Mouse (Mus musculus) intestine, embryonic 16.5 days (tissue): ENCODE measurements at regions not wholly inside any gene's neighbourhood (a gene's known extent, or its start where the extent isn't known, plus 50 kb on each side); places are given as distances from the start of the nearest gene placed in this dataset.

Source experiments
- ATAC-seq: fragments of 200-750 bp; cut with Nextera tagmentation; 2 replicates; pipeline ENCODE4 v1.8.0; 2017; ENCODE audit warnings: moderate TSS enrichment, moderate library complexity
- H3K27ac ChIP-seq: fragments of 300-500 bp; sonication (generic); 2 replicates; pipeline ENCODE4 v1.5.1; 2014; ENCODE audit warnings: mild to moderate bottlenecking, low read length
- H3K27me3 ChIP-seq: fragments of 300-500 bp; sonication (generic); replicated peaks from 2 replicates; pipeline ENCODE4 v1.6.1; 2014; ENCODE audit warnings: low read length, control low read depth, mixed read lengths; ENCODE audit not compliant: control insufficient read depth, insufficient read depth
- H3K36me3 ChIP-seq: fragments of 300-500 bp; sonication (generic); 2 replicates; pipeline ENCODE4 v1.6.1; 2014; ENCODE audit warnings: low read length, control low read depth; ENCODE audit not compliant: control insufficient read depth, insufficient read depth
- H3K4me1 ChIP-seq: fragments of 300-500 bp; sonication (generic); 2 replicates; pipeline ENCODE4 v1.6.1; 2014; ENCODE audit warnings: low read length, control low read depth, mixed read lengths; ENCODE audit not compliant: control insufficient read depth, insufficient read depth
- H3K4me2 ChIP-seq: fragments of 300-500 bp; sonication (generic); 2 replicates; pipeline ENCODE4 v1.6.1; 2014; ENCODE audit warnings: low read depth, low read length, control low read depth
- H3K4me3 ChIP-seq: fragments of 300-500 bp; sonication (generic); 2 replicates; pipeline ENCODE4 v1.5.1; 2014; ENCODE audit warnings: mild to moderate bottlenecking, low read length
- H3K9ac ChIP-seq: fragments of 300-500 bp; sonication (generic); 2 replicates; pipeline ENCODE4 v1.6.1; 2014; ENCODE audit warnings: low read depth, low read length
- H3K9me3 ChIP-seq: fragments of 300-500 bp; sonication (generic); 2 replicates; pipeline ENCODE4 v1.6.1; 2016; ENCODE audit warnings: low read length, control low read depth; ENCODE audit not compliant: control insufficient read depth
- WGBS: fragments of 180-500 bp; shearing (Covaris S2); extraction: QIAGEN DNeasy Blood & Tissue Kit; methylation state at CpG from one replicate; pipeline ENCODE4 v1.1.7; 2014; 5-methylcytosine and 5-hydroxymethylcytosine counted together

DNA sequence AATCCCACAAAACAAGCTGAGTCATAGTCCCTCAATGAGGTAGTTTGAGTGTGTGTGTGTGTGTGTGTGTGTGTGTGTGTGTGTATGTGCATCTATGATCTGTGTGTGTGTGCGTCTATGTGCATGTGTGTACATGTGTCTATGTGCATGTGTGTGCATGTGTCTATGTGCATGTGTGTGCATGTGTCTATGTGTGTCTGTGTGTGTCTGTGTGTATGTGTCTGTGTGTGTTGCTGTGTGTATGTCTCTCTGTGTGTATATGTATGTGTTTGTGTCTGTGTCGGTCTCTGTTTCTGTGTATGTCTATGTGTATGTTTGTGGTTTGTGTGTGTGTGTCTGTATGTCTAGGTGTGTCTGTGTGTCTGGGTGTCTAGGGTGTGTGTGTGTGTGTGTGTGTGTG, 309.1 kb upstream of the Brinp3 start:
- no peak for ATAC-seq

DNA sequence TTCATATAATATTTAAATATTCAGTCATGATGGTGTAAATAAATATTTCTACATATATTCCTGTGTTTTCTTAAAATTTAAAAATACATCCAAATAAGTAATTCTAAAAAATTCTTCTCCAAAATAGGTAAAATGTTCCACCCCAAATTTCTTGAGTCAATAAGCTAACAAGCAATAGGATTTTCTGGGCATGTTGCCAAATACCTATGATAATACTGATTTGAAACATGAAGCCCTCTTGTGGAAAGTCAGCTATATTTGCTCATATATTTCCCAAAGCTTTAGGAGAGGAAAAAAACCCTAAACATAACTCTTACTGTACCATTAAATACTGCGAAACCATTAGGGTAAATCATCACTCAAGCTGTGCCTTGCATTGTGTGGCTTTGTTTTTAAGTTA, 282.9 kb upstream of the Brinp3 start:
- Histone ChIP-seq H3K4me2 (no peak overlapping the region), H3K27ac (no peak overlapping the region), H3K36me3 (no peaks in the 10 kb centered on the region), H3K9me3 (no peaks in the 10 kb centered on the region), H3K9ac (no peak overlapping the region), H3K4me3 (no peak overlapping the region), H3K27me3 (no peaks in the 10 kb centered on the region), H3K4me1 (no peaks in the 10 kb centered on the region)
- 62% methylated on average over 1 of the region's 1 CpGs for WGBS
- no peak for ATAC-seq

More for the DNA sequence above, 309.1 kb upstream of the Brinp3 start:
- no peak overlapping the region for H3K9ac ChIP-seq
- no peaks in the 10 kb centered on the region for H3K4me1 ChIP-seq
- no peak overlapping the region for H3K4me3 ChIP-seq
- no peak overlapping the region for H3K27ac ChIP-seq
- H3K9me3 ChIP-seq = no peaks in the 10 kb centered on the region
- H3K36me3 ChIP-seq = no peaks in the 10 kb centered on the region
- no peaks in the 10 kb centered on the region for H3K27me3 ChIP-seq
- WGBS = 90% methylated on average over 2 of the region's 2 CpGs
- no peak overlapping the region for H3K4me2 ChIP-seq

DNA sequence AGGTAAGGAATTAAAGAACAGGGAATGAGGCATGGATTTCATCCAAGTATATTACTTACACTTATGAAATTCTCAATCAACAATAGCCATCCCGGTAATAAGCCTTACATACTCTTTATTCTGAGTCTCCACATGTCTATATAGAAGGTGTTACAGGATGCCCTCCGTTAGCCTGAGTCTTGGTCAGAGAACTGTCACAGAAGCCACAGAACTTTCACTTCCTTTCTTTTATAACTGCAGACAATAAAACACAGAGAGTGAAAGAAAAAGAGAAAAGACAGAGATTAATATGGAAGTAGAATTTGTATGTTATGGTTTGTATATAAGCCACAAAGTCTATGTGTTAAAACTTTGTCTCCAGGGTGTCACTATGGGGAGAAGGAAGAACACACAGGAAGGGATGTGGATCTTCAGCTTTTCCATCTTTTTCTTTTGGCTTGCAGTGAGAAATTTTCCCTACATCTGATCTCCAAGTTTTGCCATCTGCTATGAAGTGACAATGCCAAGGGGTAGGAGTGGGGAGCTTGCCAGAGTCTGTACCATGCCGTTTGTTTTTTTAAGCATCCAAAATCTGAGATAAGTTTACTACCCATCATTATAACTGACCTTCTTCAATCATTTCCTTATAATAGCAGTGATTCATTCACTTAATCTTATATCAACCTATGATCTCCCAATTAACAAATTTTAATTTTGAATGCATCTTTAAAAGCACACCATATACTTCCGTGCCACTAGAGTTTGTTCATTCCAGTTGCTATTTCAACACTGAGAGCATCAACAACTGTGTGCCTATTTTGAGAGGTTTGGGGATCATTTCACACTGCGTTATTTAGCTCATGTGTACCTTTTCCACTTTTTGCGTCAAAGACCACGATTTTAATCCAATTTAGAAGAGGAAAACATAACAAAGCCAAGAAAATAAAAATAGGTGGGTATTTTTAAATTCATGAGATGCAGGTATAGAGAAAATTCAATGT, 262.8 kb upstream of the Brinp3 start:
- Histone ChIP-seq H3K4me1 (no peaks in the 10 kb centered on the region), H3K27me3 (no peaks in the 10 kb centered on the region), H3K9ac (no peak overlapping the region), H3K4me2 (no peak overlapping the region), H3K9me3 (no peaks in the 10 kb centered on the region), H3K4me3 (no peak overlapping the region), H3K36me3 (no peaks in the 10 kb centered on the region), H3K27ac (no peak overlapping the region)
- whole genome bisulfite sequencing = 83% methylated on average over 7 of the region's 7 CpGs
- ATAC-seq = no peak

DNA sequence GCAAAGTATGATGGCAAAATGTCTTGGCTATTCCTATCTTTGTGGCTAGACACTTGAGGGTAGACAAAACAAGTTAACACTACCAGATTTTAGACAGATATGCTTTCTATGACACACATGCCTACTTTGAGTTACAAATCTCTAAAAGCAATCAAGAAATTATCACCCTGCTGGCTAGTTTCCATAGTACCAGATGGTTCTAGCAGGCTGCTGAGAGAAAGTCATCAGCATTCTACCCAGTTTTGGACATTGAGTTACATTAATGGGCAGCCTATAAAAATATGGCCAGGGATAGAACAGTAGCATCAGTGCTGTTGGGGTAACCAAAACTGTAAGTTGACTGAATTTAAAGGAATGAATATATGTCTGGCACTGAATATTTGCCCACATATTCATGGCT, 234.2 kb upstream of the Brinp3 start:
- H3K4me2 ChIP-seq = no peak overlapping the region
- no peaks in the 10 kb centered on the region for H3K27me3 ChIP-seq
- H3K4me1 ChIP-seq = no peaks in the 10 kb centered on the region
- no peak overlapping the region for H3K27ac ChIP-seq
- no peaks in the 10 kb centered on the region for H3K36me3 ChIP-seq
- no peak for ATAC-seq
- no peaks in the 10 kb centered on the region for H3K9me3 ChIP-seq
- H3K4me3 ChIP-seq = no peak overlapping the region
- no peak overlapping the region for H3K9ac ChIP-seq

DNA sequence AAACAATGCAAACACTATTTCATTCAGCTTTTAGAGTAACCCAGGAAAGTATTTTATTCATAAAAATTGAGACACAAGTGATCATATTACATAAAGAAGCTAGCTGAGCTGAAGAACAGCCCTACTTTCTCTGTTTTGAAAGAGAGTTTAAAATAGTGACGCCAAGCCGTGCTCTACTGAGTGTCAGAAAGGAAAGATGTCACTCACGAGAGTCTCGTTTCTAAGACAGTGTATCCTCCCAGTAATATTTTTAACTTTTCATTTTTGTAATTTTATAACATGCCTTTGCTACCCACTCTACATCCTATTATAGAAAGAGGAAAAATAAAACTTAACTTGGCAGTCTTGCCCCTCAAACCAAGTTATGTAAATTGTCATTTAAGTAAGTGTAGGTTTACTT, 195.5 kb upstream of the Brinp3 start:
- no peak for ATAC-seq
- WGBS = 83% methylated on average over 4 of the region's 4 CpGs

DNA sequence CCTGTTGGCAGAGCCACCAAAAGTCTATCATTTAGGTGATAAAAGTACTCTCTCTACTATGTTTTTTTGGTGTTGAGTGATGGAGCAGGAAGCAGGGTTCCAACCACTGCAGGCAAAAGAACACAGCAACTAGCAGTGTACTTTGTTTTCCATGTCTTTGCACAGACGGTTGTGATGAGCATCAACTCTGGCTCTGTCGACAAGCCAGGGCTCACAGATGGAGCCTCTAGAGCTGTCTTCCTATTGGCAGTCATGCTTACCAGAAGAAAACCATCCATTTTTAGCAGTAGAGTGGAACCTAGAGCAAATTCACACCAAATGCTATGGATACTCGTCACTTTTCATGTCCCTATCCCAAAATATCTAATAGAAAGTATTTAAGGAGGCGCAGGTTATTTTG, 182.0 kb upstream of the Brinp3 start:
- Histone ChIP-seq H3K27me3 (no peaks in the 10 kb centered on the region), H3K36me3 (no peaks in the 10 kb centered on the region), H3K4me2 (no peak overlapping the region), H3K27ac (no peak overlapping the region), H3K9ac (no peak overlapping the region), H3K4me1 (no peaks in the 10 kb centered on the region), H3K4me3 (no peak overlapping the region), H3K9me3 (no peaks in the 10 kb centered on the region)
- 83% methylated on average over 4 of the region's 4 CpGs for WGBS
- no peak for ATAC-seq

More for the DNA sequence above, 195.5 kb upstream of the Brinp3 start:
- H3K36me3 ChIP-seq = no peaks in the 10 kb centered on the region
- H3K27me3 ChIP-seq = no peaks in the 10 kb centered on the region
- no peak overlapping the region for H3K4me2 ChIP-seq
- no peak overlapping the region for H3K9ac ChIP-seq
- H3K4me3 ChIP-seq = no peak overlapping the region
- no peaks in the 10 kb centered on the region for H3K4me1 ChIP-seq
- no peak overlapping the region for H3K27ac ChIP-seq
- H3K9me3 ChIP-seq = no peaks in the 10 kb centered on the region

DNA sequence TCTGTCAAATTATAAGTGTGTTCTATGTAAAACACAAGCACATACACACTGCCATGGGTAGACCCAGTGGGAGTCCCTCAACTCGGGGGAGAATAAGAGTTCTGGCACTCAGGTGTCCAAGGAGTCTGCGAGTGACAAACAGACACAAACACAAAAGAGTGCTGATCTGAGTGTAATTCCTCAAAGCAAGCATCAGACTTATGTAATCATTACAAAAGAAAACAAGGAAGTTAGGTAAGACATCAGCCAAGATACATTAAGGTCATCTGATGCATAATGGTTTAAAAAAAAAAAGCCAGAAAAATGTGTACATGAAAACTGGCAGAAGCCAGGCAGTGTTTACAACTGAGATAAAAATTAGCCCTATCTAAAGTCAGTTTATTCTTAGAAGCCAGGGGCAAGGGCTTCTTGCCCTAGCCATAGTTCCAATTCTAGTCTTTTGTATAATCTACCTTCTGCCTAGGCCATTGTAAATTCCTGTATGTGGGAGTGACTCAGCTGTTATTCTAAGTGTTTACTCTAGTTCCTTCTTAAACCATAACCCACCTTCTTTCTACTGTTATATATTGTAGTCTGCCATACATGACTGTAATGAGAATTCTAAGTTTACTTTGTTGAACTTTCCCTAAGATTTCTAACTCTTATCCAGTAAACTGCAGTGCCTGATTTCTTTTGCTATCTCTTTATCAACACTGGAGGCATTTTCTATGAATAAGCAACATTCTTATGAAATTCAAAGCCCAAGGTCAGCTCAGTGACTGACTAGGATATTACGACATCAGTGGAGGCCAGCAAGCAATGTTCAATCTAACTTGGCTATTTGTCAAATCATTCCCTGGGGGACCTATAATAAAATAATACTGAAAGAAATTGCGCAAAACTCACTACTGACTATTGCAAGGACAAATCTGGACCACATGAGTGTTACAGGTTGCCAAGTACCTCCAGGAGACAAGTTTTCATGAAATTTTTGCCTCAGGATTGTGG, 178.1 kb upstream of the Brinp3 start:
- ATAC-seq = peak; percentile 85
- Histone ChIP-seq H3K27ac (peak overlapping the region; percentile 51), H3K27me3 (no peaks in the 10 kb centered on the region), H3K4me3 (no peak overlapping the region), H3K9ac (no peak overlapping the region), H3K36me3 (no peaks in the 10 kb centered on the region), H3K4me2 (no peak overlapping the region), H3K9me3 (no peaks in the 10 kb centered on the region), H3K4me1 (no peaks in the 10 kb centered on the region)
- WGBS = 72% methylated on average over 4 of the region's 4 CpGs

DNA sequence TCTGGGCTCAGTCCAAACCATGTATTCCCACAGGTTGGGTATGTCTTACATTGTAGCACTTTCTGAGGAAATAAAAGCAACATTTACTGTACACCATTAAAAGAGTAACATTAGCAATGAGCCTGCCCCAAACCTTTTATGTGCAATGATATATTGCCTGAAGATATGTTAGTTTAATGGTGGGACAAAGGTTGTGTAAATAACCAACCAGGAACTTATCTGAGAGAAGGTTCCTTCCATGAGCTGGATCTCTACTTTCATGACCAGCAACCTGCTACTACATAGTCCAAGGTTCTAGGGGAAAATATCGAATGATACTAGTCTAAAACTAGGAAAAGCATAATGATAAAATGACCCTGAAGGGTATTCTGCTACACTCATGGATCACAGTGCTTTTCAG, 172.5 kb upstream of the Brinp3 start:
- Histone ChIP-seq H3K9me3 (no peaks in the 10 kb centered on the region), H3K9ac (no peak overlapping the region), H3K27me3 (no peaks in the 10 kb centered on the region), H3K36me3 (no peaks in the 10 kb centered on the region), H3K4me1 (no peaks in the 10 kb centered on the region), H3K27ac (peak overlapping the region; percentile 1; the same call in 1 of the 2 replicates), H3K4me2 (no peak overlapping the region), H3K4me3 (no peak overlapping the region)
- WGBS = 58% methylated on average over 1 of the region's 1 CpGs
- peak; percentile 96 for ATAC-seq

DNA sequence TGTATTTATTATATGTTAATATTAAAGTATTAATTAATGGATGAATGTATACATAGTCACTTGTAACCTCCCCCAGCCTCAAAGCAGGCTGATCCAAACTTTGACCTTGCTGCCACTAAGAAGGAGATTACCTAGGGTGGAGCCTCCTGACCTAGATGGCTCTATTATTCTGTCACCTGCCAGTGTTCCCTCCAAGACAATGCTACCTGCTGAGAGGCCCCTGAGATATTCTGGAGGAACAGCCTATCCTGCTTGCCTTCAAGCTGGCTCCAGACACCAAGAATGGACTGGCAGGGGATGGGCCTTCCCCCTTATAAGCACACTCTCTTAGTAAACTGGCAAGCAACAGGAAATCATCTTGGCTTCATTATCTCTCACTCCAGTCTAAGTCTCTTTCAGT, 171.7 kb upstream of the Brinp3 start:
- Histone ChIP-seq H3K27me3 (no peaks in the 10 kb centered on the region), H3K9ac (no peak overlapping the region), H3K4me3 (no peak overlapping the region), H3K36me3 (no peaks in the 10 kb centered on the region), H3K4me1 (no peaks in the 10 kb centered on the region), H3K27ac (no peak overlapping the region), H3K9me3 (no peaks in the 10 kb centered on the region), H3K4me2 (no peak overlapping the region)
- peak; percentile 37; the same call in 1 of the 2 replicates for ATAC-seq
